Mouse (Mus musculus): ENCODE measurements around the gene Tcf7l1.

Gene Tcf7l1

DNA sequence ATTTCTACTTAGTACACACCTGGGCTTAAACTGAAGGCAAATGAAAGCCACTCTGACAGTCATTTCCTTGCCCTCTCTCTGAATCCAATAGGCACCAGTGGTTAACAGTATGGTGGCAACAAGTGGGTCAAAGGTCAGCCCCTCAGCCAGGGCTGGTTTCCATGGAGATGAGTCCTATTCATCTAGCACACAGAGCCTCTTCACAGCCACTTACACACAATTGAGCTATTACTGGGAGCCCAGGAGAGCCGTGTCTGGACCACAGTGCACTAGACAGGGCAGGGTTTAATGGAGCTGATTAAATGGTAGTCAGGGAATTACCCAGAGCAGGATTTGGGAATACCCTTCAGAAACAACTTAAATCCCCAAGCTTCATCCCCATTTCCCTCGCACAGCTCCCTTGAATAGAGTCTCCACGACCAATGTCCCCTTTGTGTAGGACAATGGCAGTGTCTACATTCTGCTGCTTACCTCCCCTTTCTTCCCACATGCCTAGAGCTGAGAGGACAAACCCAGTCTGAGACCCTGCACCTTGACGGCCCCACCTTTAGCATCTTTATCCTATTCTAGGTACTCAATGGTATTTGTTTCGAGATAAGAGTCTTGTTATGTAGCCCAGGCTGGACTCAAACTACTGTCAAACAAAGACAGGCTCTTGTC lies 89.5 kb downstream of the Tcf7l1 start:
- no peak for DNase-seq (ENCODE audit: low spot score in 2 of 2)

DNA sequence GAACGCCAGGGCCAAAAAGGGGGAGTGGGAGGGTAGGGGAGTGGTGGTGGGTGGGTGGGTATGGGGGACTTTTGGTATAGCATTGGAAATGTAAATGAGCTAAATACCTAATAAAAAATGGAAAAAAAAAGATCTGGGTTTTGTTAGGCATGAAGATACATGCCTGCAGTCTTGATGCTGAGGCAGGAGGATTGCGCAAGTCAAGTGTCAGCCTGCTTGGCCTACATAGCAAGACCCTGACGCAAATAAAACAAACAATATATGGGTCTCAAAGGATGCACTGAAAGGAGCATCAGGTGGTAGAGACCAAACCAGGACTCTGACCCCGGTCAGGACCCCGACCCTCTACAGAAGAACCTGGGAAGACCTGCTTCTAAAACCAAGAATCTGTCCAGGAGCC lies 90.5 kb downstream of the Tcf7l1 start:
- DNase-seq (ENCODE audit: low spot score in 2 of 2) = no peak

DNA sequence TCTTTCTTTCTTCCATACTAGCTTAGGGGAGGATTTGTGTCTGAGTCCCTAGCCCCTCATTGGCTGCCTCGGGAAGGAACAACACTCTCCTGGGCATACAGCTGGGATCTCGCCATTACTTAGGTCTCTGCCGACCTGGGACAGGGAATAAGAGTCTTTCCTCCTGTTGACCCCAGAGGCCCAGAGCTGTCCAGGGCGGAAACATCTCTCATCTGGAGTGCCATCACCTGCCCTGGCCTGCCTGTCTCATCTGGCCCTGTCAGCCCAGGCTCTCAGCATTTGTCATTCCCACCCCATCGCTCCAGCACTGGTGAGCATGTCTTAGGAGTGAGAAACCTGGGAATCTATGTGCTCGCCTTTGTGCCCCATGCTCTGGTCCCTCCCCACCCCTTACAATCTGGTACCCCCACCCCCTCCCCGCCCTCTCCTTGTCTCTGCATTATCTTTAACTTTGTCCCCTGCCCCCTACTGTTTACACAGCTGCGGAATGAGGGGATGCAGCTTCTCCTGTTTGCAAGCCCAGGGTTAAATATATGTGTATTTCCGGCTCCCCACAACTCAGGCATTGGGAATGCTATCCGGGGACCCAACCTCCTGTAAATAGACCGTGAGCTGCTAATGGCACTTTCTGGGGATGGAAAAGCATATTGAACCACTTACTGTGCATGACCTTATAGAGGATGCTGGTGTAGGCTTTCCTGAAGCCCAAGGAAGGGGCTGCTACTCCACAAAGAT lies 92.3 kb downstream of the Tcf7l1 start:
- DNase-seq (ENCODE audit: low spot score in 2 of 2) = no peak

DNA sequence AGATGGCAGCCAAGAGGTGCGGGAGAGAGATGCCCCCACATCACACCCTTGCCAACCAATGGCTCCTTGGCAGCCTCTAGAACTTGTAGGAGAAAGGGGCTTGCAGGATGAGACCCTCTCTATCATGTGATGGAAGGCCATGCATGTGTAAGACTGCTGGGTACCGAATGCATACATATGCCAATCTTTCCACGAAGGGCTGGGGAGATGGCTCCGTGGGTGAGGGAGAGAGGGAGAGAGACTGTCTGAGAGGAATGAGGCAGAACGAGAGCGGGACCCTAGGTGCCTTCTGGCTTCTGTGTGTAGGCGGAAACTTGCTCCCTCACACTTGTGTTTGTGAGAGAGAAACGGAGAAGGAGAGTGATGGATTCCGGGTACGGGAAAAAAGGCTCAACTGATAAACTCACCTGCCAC lies 94.3 kb downstream of the Tcf7l1 start:
- DNase-seq (ENCODE audit: low spot score in 2 of 2) = no peak

DNA sequence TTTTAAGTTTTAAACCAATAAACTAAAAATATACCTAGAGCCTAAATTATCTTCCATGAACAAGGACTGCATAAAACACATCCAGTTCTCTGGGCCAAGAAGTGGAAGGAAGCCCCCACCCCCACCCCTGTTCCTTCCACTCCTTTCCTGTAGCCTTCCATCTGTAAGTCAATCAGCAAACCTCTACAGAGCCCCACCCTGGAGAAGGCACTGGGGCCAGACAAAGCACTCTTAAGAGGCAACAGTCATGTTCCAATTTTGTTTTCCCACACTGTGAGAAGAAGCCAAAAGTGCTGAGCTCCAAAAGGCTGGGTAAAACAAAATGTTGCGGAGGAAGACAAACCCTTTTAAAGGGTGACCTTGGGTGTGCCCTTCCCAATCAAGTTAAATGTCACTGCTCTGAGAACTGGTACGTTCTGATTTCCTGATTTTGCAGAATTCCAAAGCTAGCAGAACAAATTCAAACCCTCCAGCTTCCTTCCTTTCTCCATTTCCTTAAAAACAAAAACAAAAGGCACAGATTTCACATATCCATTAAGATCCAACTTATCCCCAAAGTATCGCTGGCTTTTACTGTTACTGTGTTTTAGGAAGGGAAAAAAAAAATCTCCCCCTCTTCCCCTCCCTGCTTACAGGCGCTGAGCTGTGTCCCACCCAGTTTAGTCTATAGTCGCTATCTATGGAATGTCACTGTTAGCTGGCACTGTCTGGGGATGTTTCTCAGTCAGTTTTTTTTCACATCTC lies 94.8 kb downstream of the Tcf7l1 start:
- no peak for DNase-seq (ENCODE audit: low spot score in 2 of 2)

DNA sequence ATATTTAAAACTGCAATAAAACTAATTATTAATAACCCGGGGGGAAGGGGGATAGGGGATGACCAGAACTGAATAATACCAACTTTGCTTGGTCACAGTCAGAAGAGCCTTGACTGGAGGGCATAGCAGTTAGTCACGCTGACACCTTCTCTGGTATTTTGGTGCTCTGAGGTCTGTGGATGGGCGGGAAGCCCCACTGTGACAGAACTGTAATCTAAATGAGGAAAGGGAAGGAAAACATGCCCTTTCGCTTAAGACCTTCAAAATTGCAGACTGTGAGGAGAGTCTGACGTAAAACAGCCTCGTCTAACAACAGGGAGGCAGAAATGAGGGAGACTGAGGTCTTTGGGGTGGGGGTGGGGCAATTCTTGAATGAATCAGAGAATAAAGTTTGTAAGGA lies 96.6 kb downstream of the Tcf7l1 start:
- no peak for DNase-seq (ENCODE audit: low spot score in 2 of 2)

DNA sequence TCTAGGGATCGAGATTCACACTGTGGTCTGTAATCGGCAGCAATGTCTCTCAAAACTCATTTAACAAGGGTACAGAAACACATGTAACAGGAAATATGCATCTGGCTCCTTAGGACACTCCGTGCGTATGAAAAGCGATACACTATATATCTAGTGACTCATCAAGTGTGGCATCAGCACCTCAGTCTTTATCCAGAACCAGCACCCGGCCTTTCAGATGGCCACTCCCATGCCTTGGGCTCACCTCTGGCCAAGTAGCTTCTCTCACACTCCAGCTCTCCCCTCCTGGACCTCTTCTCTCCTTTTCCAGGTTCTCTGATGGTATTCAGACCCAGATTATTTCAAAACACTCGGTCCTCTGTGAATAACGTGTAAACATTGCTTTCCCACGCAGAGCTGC lies 97.5 kb downstream of the Tcf7l1 start:
- DNase-seq (ENCODE audit: low spot score in 2 of 2) = no peak

DNA sequence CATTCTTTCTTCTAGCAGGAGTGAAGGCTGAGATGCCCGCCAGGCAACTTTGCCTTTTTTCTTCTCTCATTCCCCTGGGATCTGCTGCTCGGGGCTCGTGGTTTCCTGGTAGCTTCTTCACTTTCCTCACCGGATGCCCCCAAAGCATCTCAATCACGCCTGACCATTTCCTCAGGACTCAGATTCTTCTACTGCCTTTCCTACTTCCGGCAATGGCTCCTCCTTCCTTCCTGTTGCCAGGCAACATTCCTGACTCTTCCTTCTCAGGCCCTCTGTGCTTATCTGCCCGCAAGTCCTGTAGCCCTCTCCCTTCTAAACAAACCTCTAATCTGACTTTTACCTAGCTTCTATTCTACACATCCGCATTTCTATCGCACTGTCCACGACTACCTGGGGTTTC lies 98.5 kb downstream of the Tcf7l1 start:
- no peak for DNase-seq (ENCODE audit: low spot score in 2 of 2)

DNA sequence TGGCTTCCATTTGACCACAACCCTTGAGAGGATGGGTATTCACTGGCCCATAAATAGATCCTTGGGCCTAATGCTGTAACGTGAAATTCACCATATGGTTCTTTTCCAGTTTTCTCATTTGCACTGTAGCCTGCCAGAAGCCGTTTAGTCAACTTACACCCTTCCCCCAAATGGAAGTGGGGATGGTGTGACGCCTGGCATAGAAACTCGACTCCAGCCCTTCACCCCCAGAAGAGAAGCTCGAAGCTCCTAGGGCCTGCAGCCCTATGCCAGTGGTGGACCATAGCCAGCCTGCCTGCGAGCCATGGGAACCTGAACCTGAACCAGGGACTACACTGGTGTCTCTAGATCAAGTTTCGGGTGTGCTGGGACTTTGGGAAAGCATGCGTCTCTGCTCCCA lies 99.1 kb downstream of the Tcf7l1 start:
- DNase-seq (ENCODE audit: low spot score in 2 of 2) = no peak

DNA sequence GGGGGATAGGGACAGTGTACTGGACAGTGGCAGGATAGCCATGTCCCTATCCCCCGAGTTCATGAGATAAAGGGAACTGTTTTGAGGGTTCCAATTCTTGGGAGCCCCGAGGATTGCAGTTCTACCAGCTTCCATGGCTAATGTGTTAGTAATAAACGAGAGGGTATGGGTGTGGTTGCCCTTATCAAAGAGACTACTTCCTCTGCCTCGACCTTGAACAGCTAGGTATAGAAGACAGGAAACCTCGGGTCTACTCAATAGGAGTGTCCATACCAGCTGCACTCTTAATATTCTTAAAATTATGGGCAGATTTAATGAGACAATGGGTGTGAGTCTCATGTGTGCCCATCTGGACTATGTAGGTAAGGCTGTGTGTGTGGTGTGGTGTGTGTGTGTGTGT lies 100.0 kb downstream of the Tcf7l1 start:
- DNase-seq (ENCODE audit: low spot score in 2 of 2) = no peak

DNA sequence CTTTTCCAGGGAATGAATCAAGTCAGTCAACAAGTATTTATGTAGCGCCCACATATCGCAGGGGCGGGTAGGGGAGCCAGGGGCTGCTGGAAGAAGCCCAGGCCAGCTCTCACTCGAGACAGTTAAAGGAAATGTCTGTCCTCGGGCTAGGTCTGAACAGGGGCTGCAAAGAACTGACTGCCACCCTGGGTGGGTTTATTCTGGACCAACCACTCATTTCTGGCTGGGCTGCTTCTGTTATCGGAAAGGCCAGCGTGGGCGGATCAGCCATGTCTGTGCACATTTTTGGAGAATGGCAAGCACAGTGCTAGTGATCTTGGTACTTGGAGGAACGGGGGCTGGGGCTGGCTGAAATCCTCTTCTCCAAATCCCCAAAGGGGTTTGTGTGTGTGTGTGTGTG lies 103.9 kb downstream of the Tcf7l1 start:
- no peak for DNase-seq (ENCODE audit: low spot score in 2 of 2)

DNA sequence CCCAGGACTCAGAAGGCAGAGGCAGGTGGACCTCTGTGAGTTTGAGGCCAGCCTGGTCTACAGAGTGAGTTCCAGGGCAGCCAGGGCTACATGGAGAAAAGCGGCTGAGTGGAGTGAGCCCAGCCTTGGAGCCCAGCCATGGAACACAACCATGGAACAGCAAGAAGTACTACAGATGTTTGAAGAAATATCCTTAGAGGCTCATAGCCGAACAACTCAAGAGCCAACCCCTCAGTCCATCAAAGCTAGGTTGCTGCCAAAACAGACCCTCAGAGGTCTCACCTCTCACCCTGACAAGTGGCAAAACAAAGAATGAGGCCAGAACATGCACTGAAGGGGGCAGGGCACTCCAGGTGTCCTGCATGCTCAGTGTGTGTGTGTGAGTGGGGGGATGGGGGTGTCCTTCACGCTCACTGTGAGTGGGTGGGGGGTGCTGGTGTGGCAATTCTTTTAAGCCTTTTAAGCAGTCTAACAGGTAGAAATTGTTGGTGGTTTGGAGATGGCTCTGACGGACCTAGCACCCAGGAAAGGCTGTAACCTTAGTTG lies 104.7 kb downstream of the Tcf7l1 start:
- no peak for DNase-seq (ENCODE audit: low spot score in 2 of 2)

DNA sequence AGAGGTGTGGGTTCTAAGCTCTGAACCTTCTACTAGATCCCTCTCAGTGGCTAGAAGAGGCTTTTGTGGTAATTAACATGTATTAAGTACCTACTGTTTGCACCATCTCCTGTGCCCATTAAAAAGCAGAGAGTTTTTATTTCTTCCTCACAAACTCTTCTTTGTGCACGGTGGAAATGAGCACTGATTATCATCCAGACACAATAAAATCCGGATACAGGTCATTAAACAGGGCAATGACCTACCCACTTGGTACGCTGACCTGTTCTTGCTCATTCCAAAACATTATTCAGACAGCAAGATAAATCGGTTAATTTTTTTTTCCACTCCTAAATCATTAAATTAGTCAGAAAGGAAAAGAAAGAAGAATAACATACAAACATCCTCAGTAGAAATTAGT lies 106.8 kb downstream of the Tcf7l1 start:
- DNase-seq (ENCODE audit: low spot score in 2 of 2) = no peak

DNA sequence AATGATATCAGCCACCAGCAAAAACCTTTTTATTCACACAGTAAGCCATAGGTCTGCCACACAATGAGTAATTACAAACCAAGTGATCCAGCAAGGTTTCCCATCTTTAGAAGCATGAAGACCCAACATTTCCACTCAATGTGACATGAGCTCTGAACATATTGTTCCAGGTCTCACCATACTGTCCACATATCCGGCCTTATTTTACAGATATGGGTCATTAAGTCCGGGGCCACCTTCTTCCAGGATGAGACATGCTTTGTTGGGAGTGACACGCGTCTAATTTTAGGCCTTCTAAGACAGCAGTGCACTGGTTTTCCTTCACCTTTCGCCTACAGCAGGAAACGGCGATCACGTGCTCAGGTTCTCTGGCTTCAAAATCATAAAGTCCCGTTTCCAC lies 108.1 kb downstream of the Tcf7l1 start:
- DNase-seq (ENCODE audit: low spot score in 2 of 2) = no peak

DNA sequence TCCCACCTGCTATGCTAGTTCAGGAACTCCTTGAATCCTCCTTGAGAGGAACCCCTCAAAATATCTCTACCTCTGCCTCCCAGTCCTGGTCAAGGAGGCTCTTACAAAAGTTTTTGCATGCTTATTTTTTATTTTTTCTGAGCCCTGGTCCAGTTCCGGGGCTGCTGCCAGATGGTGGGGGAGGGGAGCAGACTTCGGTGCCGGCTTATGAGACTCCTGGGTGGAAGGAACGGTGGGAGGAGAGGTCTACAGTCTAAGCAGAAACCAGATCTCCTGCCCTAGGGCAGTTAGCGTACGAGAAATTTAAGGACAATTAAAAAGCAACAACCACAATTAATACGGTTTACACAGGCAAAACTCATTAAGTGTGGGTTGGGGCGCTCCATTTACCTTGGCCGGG lies 110.4 kb downstream of the Tcf7l1 start:
- DNase-seq (ENCODE audit: low spot score in 2 of 2) = no peak

DNA sequence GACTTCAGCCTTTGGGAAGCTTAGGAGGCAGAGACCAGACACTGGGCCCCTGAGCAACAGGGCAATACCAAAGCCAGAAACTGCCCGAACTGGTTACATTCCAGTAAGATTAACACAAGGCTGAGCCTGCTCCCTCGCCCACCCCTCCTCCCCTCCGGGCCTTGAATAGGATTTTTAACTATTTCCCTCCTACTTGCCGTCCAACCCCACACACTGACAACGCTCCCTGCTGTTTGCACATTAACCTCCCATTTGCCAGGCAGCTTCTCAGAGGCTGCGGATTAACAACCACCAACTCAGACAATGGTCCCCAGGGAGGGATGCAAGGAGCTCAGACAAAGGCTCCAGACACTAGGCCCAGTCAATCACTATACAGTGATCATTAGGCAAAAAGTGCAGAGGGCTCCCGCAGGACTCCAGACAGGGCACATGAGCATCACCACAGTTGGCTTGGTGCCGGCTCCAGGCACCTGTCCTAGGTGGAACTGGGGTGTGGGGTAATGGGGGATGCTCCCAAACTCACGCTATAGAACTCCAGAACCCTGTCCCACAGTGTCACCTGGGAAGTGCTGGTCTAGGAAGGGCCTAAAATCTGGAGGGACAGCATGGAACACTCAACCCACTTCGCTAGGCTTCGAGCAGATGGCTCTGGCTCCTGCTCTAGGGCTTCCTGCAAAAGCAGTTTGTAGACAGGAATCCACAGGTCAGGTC lies 111.4 kb downstream of the Tcf7l1 start:
- no peak for DNase-seq (ENCODE audit: low spot score in 2 of 2)

DNA sequence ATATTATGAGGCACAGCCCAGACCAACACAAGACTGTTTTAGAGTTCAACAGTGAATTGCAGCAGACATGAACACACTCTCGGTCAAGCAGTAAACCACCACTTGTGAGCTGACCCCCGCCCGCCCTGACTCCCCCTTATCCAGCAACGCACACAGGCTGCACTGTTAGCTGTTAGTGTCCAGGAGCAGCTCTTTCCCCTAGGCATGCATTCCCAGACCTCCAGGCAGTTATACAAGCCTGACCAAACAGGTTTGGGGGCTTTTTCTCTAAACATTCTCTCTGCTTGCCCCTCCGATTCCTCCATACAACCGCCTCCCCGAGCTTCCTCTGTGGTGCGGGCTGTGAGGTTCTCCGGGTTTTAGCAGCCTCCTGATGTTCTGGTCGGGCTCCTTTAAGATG lies 112.0 kb downstream of the Tcf7l1 start:
- no peak for DNase-seq (ENCODE audit: low spot score in 2 of 2)

DNA sequence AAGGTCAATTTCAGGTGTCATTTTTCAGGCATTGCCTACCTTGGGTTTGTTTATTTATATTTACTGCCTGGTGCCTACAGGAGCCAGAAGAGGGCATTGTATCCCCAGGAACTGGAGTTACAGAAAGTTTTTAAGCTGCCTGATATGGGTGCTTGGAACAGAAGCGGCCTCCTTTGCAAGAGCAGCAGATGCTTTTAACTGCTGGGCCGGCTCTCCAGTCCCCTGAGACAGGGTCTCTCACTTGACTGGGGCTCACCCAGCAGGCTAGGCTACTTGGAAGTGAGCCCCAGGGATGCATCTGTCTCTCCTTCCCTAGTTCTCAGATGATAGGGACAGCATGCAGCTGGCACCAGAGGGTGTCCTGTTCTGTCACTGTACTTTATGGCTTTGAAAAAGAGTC lies 112.7 kb downstream of the Tcf7l1 start:
- no peak for DNase-seq (ENCODE audit: low spot score in 2 of 2)

DNA sequence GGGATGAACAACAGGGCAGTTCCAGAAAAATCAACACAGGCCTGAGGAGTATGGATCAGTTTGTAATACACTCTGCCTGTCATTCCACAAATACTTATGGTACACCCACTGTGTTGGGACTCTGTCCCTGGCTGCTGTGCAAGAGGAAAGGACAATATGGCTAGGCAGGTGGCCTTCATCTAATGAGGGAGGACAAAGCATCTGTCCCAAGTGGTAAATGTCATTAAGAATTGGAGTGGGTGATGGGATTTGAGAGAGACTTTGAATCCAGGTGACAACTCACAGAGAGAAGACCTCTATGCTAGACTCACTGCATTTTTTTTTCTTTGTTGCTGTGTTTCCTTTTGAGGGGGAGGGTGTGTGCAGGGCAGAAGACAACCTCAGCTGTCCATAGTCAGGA lies 115.3 kb downstream of the Tcf7l1 start:
- no peak for DNase-seq (ENCODE audit: low spot score in 2 of 2)

DNA sequence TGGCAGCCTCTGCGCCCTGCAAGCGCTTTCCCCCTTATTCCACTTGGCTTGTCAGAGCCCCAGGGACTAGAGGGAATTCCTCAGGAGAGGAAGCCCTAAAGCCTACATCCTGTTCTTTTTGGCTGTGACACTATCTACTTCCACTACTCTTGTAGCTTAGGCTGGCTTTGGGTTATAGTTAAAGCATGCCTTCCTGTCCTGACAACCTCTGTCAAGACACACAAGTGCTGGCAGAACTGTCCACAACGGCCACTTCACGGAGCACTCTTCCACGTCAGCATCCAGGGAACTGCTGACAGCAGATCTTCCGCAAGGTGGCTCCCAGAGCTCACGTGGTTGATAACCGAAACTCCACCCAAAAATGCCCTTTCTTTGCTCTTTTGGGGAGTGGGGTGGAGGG lies 117.9 kb downstream of the Tcf7l1 start:
- no peak for DNase-seq (ENCODE audit: low spot score in 2 of 2)

DNA sequence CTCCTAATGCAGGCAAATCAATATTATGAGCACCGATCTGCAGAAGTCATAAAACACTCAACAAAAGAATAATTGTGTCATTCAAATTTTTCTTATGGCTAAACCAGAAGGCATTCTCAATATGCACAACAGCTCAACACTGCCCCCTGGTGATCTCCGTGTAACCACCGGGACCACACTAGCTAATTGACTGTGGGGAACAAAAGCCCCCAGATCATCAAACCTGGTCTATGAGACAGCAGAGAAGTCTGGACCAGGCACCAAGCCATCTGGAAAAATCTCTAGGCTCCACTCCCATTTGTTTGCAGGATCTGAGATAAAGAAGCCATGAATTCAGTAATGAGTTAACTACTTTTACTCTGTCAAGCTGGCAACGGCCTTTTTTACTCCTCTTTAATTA lies 122.0 kb downstream of the Tcf7l1 start:
- peak; percentile 28 to 76 for DNase-seq (ENCODE audit: low spot score in 2 of 2)

DNA sequence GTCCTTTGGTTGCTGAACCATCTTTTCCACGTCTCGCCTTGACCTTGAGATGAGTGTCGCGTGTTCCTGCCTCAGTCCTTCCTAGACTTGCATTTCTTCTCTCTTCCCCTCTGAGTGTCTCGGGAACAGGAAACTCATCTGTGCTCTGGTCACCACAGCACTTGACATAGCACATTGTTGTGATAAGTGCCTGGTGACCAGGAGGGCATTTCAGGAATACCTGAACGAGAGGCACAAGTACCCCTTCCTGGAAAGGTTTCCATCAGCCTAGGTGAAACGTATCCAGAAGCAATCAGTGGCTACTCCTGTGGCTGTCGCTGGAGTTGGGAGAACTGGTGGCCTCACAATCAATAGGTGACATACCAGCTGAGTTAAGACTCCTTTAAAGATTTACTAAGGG lies 124.8 kb downstream of the Tcf7l1 start:
- no peak for DNase-seq (ENCODE audit: low spot score in 2 of 2)

Data from spleen, postnatal 10 days (tissue).